Mouse (Mus musculus) telencephalon, adult 2 months (tissue): ENCODE results near the gene Ccdc62.

Experiments
- DNase-seq: peaks from one replicate; pipeline ENCODE4 v3.0.0-alpha.2; 2011; ENCODE audit warnings: low read depth, low spot score

Gene Ccdc62

GRCm38 (mm10) chr5:123979221-123979979 lies 48.9 kb downstream of the Ccdc62 start:
- DNase-seq = no peak

DNA sequence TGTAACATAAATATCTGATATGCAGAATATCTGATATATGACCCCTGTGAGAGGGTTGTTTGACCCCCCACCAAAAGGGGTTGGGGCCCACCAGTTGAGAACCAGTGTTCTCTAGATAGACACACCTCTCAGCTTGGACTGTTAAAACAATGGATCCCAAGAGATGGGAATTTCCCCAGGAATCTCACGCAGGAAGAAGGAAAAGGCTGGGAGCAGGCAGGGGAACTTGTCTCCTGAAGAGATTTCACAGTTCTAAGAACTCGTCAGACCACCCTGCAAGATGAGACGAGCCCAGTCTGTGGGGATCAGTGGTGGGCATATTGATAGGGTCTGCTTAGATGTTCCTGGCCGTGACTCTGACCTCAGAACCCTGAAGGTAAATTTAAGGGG lies 49.5 kb downstream of the Ccdc62 start:
- no peak for DNase-seq

GRCm38 (mm10) chr5:123980521-123981249 lies 50.2 kb downstream of the Ccdc62 start:
- DNase-seq = no peak

DNA sequence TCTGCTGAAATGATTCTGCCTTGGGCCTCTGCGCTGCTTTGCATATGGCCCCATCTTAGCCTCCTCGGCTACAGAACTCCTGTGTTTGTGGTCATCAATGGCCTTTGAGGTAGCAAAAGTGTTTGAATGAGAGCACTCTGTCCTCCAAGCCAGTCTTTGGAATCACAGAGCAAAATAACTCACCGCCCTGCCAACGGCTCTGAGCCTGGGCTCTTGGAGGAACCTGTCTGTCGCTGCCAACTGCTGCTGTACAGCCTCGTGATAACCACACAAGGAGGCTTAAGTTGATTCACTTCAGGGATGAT lies 50.7 kb downstream of the Ccdc62 start:
- DNase-seq = no peak

DNA sequence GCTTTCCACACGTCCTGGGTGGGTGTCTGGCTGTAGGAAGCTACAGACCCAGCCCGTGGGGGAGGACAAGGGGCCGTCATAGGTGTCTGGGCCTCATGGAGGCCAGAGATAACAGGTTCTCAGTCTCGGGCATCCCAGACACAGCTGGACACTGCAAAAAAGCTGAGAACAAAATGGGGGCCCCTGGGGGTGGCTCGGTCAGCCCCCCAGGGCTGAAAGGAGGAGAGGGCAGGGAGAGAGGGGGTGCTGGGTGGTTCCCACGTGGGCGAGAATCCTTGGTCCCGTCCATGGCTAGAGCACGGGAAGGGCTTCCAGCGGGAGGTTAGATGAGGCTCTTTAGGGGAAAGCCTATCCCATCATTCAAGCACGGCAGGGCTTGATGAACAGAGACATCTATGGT lies 52.4 kb downstream of the Ccdc62 start:
- no peak for DNase-seq

GRCm38 (mm10) chr5:123985434-123985833 lies 55.0 kb downstream of the Ccdc62 start:
- no peak for DNase-seq

- DNase-seq = no peak
Observed at GRCm38 (mm10) chr5:123986925-123987324, 56.4 kb downstream of the Ccdc62 start.

DNA sequence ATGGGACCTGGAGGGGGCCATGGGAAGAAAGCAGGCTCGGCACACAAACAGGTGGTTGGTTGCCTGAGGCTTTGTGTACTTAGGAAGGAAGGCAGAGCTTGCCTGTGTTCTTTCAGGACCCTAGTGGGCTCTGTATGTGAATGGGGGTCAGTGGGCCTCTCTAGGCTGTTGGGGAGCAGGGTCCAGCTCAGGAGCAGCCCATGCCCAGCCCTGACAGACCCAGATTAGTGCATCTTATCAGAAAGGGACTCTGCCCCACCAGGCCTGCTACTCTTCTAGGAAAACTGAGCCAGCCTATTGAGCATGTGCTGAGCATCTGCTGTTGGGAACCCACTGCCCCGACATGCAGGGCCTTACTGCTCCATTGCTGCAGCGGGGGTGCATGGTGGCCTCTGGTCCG lies 57.0 kb downstream of the Ccdc62 start:
- no peak for DNase-seq

DNA sequence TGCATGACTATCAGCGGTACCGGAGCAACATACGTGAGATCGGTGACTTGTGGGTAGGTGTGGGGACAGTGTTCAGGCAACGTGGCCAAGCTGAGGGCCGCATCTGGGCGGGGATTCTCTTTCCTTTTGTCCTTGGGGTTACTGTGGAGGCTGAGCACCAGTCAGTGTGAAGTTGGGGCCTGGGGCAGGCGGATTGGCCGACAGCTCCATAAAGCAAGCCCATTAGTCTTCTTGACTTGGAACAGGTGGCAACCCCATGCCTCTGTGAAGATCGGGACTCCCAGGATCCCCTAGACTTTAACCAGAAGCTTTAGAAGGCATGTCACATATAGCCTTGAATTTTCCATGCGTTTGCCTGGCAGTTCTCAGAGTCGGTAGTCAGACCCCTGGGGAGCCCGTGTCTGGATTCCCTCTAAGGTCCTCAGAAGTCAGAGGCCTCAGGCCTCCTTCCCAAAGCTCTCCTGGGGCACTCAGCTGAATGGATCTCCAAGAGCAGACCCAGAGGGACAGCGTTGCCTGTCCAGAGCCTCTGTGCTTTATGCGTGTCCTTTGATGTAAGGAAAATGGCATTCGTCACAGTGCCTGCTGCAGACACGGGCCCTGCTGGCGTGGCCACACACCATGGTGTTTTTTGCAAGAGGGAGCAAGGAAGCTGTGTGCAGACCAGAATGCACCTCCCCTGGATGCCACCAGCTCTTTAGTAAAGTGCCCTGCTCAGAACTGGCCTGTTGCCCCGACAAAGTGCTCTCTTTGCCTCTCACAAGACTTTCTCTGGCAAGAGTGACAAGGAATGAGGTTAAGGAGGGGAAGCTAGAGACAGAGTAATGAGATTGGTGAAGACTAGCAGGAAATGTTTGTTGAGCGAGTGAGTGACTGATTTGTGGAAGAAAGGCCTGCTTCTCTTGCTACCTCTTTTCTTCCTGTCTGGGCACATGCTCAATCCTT lies 59.7 kb downstream of the Ccdc62 start:
- no peak for DNase-seq

DNA sequence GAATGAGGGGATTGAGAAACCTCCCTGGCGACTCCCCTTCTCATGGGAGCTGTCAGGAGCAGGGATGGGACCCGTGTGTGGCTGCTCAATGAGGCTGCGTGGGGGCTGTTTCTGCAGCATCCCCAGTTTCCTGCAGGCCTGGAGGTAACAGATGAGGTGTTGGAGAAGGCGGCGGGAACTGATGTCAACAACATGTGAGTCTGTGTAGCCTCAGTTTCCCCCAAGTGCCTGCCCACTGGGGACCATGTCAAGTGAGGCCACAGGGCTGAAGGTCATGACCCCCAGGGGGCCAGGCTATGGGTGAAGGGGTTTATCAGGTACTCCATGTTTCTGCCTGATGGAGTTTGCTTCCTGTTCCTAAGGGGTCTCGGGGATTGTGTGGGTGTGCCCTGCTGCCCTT lies 60.8 kb downstream of the Ccdc62 start:
- no peak for DNase-seq

DNA sequence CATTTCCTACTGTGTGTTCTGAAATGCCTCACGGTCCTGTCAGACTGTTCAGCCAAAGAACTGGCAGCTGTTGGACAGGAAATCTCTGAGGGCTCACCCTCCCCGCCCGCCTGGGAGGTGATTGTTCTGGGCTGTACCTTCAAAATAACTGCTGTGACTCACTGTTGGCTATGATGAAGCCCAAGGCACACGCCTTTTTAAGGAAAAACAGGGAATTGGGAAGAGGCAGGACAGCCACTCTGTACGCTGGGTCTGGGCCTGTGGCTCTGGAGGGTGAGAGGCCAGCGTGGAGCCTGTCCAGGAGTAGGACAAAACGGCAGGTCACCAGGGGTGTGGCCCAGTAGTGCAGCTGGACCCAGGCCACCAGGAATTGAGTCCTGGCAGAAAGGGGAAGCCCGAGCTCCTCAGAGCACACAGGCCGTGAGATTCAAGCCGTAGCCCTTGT lies 61.7 kb downstream of the Ccdc62 start:
- no peak for DNase-seq

- no peak for DNase-seq
Observed at GRCm38 (mm10) chr5:123992794-123993193, 62.3 kb downstream of the Ccdc62 start.

DNA sequence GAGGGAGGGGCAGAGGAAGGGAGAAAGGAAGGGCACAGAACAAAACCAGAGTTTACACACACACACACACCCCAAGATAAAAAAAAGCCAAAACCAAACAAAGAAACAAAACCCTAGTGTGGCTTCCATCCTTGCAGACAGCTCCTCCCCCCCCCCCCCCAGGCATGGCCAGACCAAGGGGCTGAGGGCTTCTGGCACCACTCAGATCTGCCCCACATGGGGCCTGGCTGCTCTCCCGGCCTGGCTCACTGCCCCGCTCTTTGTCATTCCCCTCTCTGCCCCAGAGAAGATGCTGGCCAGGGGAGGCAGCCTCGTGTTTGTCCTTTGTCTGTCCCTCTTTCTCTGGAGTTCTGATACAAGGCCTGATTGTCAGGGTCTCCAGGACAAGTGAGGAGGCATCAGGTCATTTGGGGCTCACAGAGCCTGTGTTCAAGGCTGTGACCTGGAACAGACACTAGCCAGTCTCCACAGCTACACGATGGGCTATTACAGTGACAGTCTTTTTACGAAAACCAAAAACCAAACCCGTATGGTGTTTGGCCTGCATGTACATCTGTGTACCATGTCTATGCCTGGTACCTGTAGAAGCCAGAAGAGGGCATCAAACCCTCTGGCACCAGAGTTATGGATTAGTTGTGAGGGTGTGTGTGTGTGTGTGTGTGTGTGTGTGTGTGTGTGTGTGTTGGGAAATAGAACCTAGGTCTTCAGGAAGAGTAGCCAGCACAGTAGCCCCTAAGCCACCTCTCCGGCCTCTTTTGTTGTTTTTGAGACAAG lies 63.0 kb downstream of the Ccdc62 start:
- DNase-seq = peak; percentile 81

DNA sequence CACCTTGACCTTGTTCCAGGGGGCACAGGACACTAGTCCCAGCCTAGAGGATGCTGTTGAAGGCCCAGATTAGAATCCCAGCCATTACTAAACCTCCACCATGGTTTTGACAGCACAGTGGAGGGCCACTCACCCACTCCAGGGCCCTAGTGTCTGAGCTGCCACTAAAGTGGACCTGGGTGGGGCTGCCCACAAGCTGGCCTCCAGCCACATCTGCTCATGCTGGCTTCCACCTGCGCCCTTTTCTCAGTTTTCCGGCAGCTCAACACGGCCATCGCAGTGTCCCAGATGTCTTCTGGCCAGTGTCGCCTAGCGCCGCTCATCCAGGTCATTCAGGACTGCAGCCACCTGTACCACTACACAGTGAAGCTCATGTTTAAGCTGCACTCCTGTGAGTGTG lies 64.0 kb downstream of the Ccdc62 start:
- DNase-seq = no peak

DNA sequence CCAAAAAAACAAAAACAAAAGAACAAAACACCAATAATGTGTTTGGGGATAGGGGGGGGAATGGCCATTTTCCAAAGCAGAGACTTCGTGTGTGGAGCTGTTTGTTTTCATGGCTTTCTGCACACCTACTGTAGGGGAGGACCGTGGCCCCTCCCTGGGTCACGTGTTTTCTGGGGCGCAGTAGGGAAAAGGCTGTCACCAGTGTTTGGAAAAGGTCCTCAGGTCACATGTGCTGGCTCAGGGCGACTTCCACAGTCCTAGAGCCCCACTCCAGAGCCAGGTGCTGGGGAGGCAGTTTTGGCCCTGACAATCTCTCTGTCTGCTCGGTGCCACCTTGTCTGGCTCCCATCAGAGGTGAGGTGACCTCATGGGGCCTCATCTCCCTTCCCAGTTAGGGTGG lies 64.9 kb downstream of the Ccdc62 start:
- no peak for DNase-seq

DNA sequence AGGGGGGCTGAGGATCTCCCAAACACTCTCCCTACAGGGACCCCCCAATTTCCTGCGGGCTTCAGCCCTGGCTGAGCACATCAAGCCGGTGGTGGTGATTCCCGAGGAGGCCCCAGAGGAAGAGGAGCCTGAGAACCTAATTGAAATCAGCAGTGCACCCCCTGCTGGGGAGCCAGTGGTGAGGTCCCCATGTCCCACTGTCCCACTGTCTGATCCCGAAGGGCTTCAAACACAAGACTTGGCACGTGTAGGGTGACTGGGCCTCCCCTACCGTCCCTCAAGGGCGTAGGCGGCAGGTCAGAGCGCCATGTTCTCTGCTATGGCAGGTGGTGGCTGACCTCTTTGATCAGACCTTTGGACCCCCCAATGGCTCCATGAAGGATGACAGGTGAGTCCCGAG lies 65.7 kb downstream of the Ccdc62 start:
- no peak for DNase-seq

GRCm38 (mm10) chr5:123996695-123997094 lies 66.2 kb downstream of the Ccdc62 start:
- DNase-seq = no peak

DNA sequence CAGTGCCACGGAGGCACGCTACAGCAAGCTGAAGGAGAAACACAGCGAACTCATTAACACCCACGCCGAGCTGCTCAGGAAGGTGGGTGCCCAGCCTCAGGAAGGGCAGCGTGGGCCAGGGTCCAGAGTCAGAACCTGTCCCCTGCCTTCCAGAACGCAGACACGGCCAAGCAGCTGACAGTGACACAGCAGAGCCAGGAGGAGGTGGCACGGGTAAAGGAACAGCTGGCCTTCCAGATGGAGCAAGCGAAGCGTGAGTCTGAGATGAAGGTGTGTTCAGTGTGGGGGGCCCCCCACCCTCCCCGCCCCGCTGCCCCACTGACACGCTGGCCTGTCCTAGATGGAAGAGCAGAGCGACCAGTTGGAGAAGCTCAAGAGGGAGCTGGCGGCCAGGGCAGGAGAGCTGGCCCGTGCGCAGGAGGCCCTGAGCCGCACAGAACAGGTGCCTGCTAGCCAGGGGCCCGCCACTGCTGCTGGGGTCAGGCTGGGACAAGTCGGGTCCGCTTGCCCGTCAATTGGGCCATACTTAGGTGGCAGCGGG lies 66.8 kb downstream of the Ccdc62 start:
- DNase-seq = no peak

- no peak for DNase-seq
Observed at GRCm38 (mm10) chr5:123997811-123998210, 67.3 kb downstream of the Ccdc62 start.

- no peak for DNase-seq
Observed at GRCm38 (mm10) chr5:123998370-123998769, 67.9 kb downstream of the Ccdc62 start.

DNA sequence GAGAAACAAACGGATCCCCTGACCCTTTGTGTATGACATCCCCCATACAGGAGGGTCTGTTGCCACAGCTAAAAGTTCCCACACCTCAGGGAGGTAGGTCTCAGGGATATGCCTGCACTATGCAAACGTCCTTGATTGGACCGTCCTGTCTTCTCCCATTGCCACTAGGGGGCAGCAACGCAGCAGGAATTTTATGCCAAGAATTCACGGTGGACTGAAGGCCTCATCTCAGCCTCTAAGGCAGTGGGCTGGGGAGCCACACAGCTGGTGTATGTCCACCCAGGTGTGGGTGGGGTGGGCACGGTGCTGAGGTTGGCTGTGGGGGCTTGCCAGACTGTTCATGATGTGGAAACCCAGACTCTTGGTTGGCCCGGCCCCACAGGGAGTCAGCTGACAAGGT lies 70.3 kb downstream of the Ccdc62 start:
- no peak for DNase-seq
